Mouse (Mus musculus) heart, embryonic 14.5 days (tissue): Measurements from ENCODE around the gene Stk4. TPM values are rescaled to one million over a fixed set of nuclear protein-coding genes. Genes with fewer than 3 reads are reported as not detected.
A peak's percentile ranks its signal among the peaks of the same experiment; 100 is the strongest.

ENCODE experiments used
- ATAC-seq: fragments of 200-750 bp; cut with Nextera tagmentation; 2 replicates; pipeline ENCODE4 v1.8.0; 2017; ENCODE audit warnings: low read depth, moderate TSS enrichment; ENCODE audit not compliant: insufficient number of reproducible peaks, insufficient read depth, low FRiP score
- H3K27ac ChIP-seq, 2 experiments: fragments of 200-500 bp in 1 of 2; fragments of 300-500 bp in 1 of 2; sonication (generic) in 1 of 2; replicated peaks in 1 of 2; 2 replicates each; pipeline ENCODE4 v1.5.1; 2012 to 2014; ENCODE audit warnings: low read depth in 2 of 2, low read length in 2 of 2, control low read depth in 1 of 2, mild to moderate bottlenecking in 1 of 2, mixed read lengths in 1 of 2; ENCODE audit not compliant: control insufficient read depth in 1 of 2, insufficient read depth in 1 of 2
- H3K27me3 ChIP-seq: fragments of 300-500 bp; sonication (generic); 2 replicates; pipeline ENCODE4 v1.6.1; 2014; ENCODE audit warnings: mild to moderate bottlenecking, low read length, control low read depth; ENCODE audit not compliant: control insufficient read depth, insufficient read depth
- H3K36me3 ChIP-seq: fragments of 300-500 bp; sonication (generic); 2 replicates; pipeline ENCODE4 v1.6.1; 2014; ENCODE audit warnings: mild to moderate bottlenecking, control low read depth, low read length, mixed read lengths; ENCODE audit not compliant: control insufficient read depth, insufficient read depth
- H3K4me1 ChIP-seq, 2 experiments: fragments of 200-500 bp in 1 of 2; fragments of 300-500 bp in 1 of 2; sonication (generic) in 1 of 2; 2 replicates each; pipeline ENCODE4 v1.6.1; 2012 to 2014; ENCODE audit warnings: low read length in 2 of 2, control low read depth in 1 of 2, mixed read lengths in 1 of 2; ENCODE audit not compliant: control insufficient read depth in 2 of 2, insufficient read depth in 2 of 2
- H3K4me2 ChIP-seq: fragments of 300-500 bp; sonication (generic); 2 replicates; pipeline ENCODE4 v1.6.1; 2014; ENCODE audit warnings: mild to moderate bottlenecking, low read length
- H3K4me3 ChIP-seq, 2 experiments: fragments of 200-500 bp in 1 of 2; fragments of 300-500 bp in 1 of 2; sonication (generic) in 1 of 2; 2 replicates each; pipeline ENCODE4 v1.5.1; 2012 to 2014; ENCODE audit warnings: low read length in 2 of 2, mild to moderate bottlenecking in 2 of 2, control low read depth in 1 of 2, low read depth in 1 of 2, moderate library complexity in 1 of 2; ENCODE audit not compliant: control insufficient read depth in 1 of 2, insufficient read depth in 1 of 2
- H3K9ac ChIP-seq: fragments of 300-500 bp; sonication (generic); 2 replicates; pipeline ENCODE4 v1.6.1; 2014; ENCODE audit warnings: mild to moderate bottlenecking, low read length
- H3K9me3 ChIP-seq: fragments of 300-500 bp; sonication (generic); 2 replicates; pipeline ENCODE4 v1.6.1; 2016; ENCODE audit warnings: low read length, control low read depth; ENCODE audit not compliant: control insufficient read depth
- WGBS: fragments of 180-500 bp; shearing (Covaris S2); extraction: QIAGEN DNeasy Blood & Tissue Kit; methylation state at CpG from one replicate; pipeline ENCODE4 v1.1.7; 2014; 5-methylcytosine and 5-hydroxymethylcytosine counted together
- polyA plus RNA-seq: library from polyadenylated mRNA; unstranded; fragments of >200 nt; fragmentation: Nextera tagmentation; extraction: Ambion mirVana; gene quantifications from 2 replicates; pipeline ENCODE4 v1.2.1, GENCODE M21; 2014

Gene Stk4
- polyA plus RNA-seq, 1 experiment from 2014 or later = 19.5 TPM

GRCm38 (mm10) chr2:164040949-164041348 lies 29.2 kb upstream of the Stk4 start:
- Histone ChIP-seq H3K4me3 (no peak overlapping the region), H3K27me3 (peaks cover 6% of the 10 kb centered on the region; the same call in 1 of the 2 replicates), H3K27ac (no peak overlapping the region), H3K4me2 (no peak overlapping the region), H3K4me1 (peaks cover 7 to 8% of the 10 kb centered on the region in 2 experiments; a peak in 3 of 4 replicates), H3K36me3 (no peaks in the 10 kb centered on the region), H3K9ac (no peak overlapping the region), H3K9me3 (no peaks in the 10 kb centered on the region)
- WGBS = 91% methylated on average over 6 of the region's 6 CpGs
- no peak for ATAC-seq

GRCm38 (mm10) chr2:164041523-164041922 lies 28.6 kb upstream of the Stk4 start:
- Histone ChIP-seq H3K4me3 (no peak overlapping the region), H3K4me1 (peaks cover 5 to 7% of the 10 kb centered on the region in 2 experiments; a peak in 3 of 4 replicates), H3K27ac (no peak overlapping the region), H3K36me3 (no peaks in the 10 kb centered on the region), H3K9ac (no peak overlapping the region), H3K9me3 (no peaks in the 10 kb centered on the region), H3K27me3 (peaks cover 6% of the 10 kb centered on the region; the same call in 1 of the 2 replicates), H3K4me2 (no peak overlapping the region)
- WGBS = 88% methylated on average over 2 of the region's 2 CpGs
- ATAC-seq = no peak

- 7% methylated on average over 15 of the region's 16 CpGs for WGBS
- no peaks in the 10 kb centered on the region for H3K9me3 ChIP-seq
- H3K27ac ChIP-seq = no peak overlapping the region
- H3K4me1 ChIP-seq = peaks cover 3 to 4% of the 10 kb centered on the region in 2 experiments; a peak in 1 of 4 replicates
- ATAC-seq = 0 out of 2 replicates have a peak, but pooled peaks have one; percentile 31
- peaks cover 9% of the 10 kb centered on the region; the same call in 1 of the 2 replicates for H3K27me3 ChIP-seq
- no peak overlapping the region for H3K9ac ChIP-seq
- peaks cover 3% of the 10 kb centered on the region; the same call in 1 of the 2 replicates for H3K36me3 ChIP-seq
- H3K4me3 ChIP-seq = peak overlapping the region; percentile 2 to 10; a peak in 1 of 4 replicates
- H3K4me2 ChIP-seq = peak overlapping the region; percentile 52
These were observed 22.9 kb upstream of the Stk4 start for GRCm38 (mm10) chr2:164047197-164047690.

GRCm38 (mm10) chr2:164053767-164054166 lies 16.4 kb upstream of the Stk4 start:
- H3K4me3 ChIP-seq = no peak overlapping the region
- peaks cover 58% of the 10 kb centered on the region for H3K36me3 ChIP-seq
- H3K4me1 ChIP-seq = peaks cover 12 to 18% of the 10 kb centered on the region in 2 experiments
- H3K4me2 ChIP-seq = peak overlapping the region; percentile 36
- peak; percentile 81 for ATAC-seq
- WGBS = 24% methylated on average over 8 of the region's 8 CpGs
- no peaks in the 10 kb centered on the region for H3K9me3 ChIP-seq
- no peak overlapping the region for H3K9ac ChIP-seq
- H3K27me3 ChIP-seq = peaks cover 4% of the 10 kb centered on the region; the same call in 1 of the 2 replicates
- H3K27ac ChIP-seq = peak overlapping the region; percentile 57 to 77

- peaks cover 67% of the 10 kb centered on the region for H3K36me3 ChIP-seq
- peak overlapping the region in 1 of 2 experiments; percentile 58; a peak in 1 of 4 replicates for H3K27ac ChIP-seq
- H3K4me1 ChIP-seq = peaks cover 12 to 18% of the 10 kb centered on the region in 2 experiments
- H3K9ac ChIP-seq = no peak overlapping the region
- H3K9me3 ChIP-seq = no peaks in the 10 kb centered on the region
- ATAC-seq = no peak
- no peak overlapping the region for H3K4me2 ChIP-seq
- WGBS = 76% methylated on average over 8 of the region's 8 CpGs
- no peak overlapping the region for H3K4me3 ChIP-seq
- H3K27me3 ChIP-seq = peaks cover 4% of the 10 kb centered on the region; the same call in 1 of the 2 replicates
These were observed 15.5 kb upstream of the Stk4 start for GRCm38 (mm10) chr2:164054671-164055070.

- Histone ChIP-seq H3K9ac (no peak overlapping the region), H3K27me3 (no peaks in the 10 kb centered on the region), H3K4me1 (peaks cover 8 to 9% of the 10 kb centered on the region in 2 experiments), H3K27ac (no peak overlapping the region), H3K36me3 (peaks cover 90% of the 10 kb centered on the region), H3K9me3 (no peaks in the 10 kb centered on the region), H3K4me3 (no peak overlapping the region), H3K4me2 (no peak overlapping the region)
- no peak for ATAC-seq
- WGBS = 93% methylated on average over 8 of the region's 8 CpGs
These were observed 10.4 kb upstream of the Stk4 start for GRCm38 (mm10) chr2:164059634-164060235.

GRCm38 (mm10) chr2:164070765-164071436 lies 779 bp downstream of the Stk4 start, which contains the start of gene Tomm34:
Gene Tomm34 (minus strand): TSS chr2:164071169.
- H3K4me3 ChIP-seq = peak within 1 kb of the TSS; percentile 90 to 97

More at GRCm38 (mm10) chr2:164070765-164071436, 779 bp downstream of the Stk4 start, which contains the start of gene Tomm34:
- Histone ChIP-seq H3K9me3 (no peaks in the 10 kb centered on the region), H3K9ac (peak within 1 kb of the TSS; percentile 91), H3K4me2 (peak within 1 kb of the TSS; percentile 93), H3K27ac (peak within 1 kb of the TSS; percentile 69 to 73), H3K4me1 (peaks cover 8 to 24% of the 10 kb centered on the region in 2 experiments), H3K36me3 (peaks cover 17% of the 10 kb centered on the region), H3K27me3 (no peaks in the 10 kb centered on the region)
- WGBS = under 1% methylated on average over 55 of the region's 55 CpGs
- peak; percentile 95 for ATAC-seq
